Mouse (Mus musculus) thymus, adult 2 months (tissue): ENCODE data around the gene Abhd8.
A peak's percentile ranks its signal among the peaks of the same experiment; 100 is the strongest.

Experiments used
- CTCF ChIP-seq: fragments of 200-500 bp; IDR thresholded peaks from 2 replicates; pipeline ENCODE4 v1.5.1; 2012; ENCODE audit warnings: mild to moderate bottlenecking, control low read depth, low read length, moderate library complexity, borderline replicate concordance; ENCODE audit not compliant: control insufficient read depth, poor library complexity, insufficient read depth; ENCODE audit errors: extremely low read depth
- POLR2A ChIP-seq: fragments of 200-500 bp; IDR thresholded peaks from 2 replicates; pipeline ENCODE4 v1.6.1; 2012; ENCODE audit warnings: mild to moderate bottlenecking, low read length, control low read depth, moderate library complexity; ENCODE audit not compliant: control insufficient read depth, poor library complexity, insufficient read depth; ENCODE audit errors: extremely low read depth

- TF ChIP-seq CTCF (no peak), POLR2A (0 out of 2 replicates have a peak, but pooled peaks have one; percentile 37)
Measured at GRCm38 (mm10) chr8:71487691-71488445, 24.4 kb upstream of the Abhd8 start, which contains the start of gene Gtpbp3.
